Mouse (Mus musculus) cerebral cortex, adult 2 months (tissue): ENCODE data around the gene Pck1.

Source experiments
- WGBS: fragments of 180-500 bp; shearing (Covaris S2); methylation state at CpG from one replicate; pipeline ENCODE4 v1.1.7; 2018; 5-methylcytosine and 5-hydroxymethylcytosine counted together

Pck1 gene

GRCm38 (mm10) chr2:173152436-173153151 is at the start of gene Pck1:
Gene Pck1 (plus strand): TSS chr2:173153048.
- 83% methylated on average over 13 of the region's 13 CpGs for WGBS

GRCm38 (mm10) chr2:173106409-173106808 is 46.4 kb upstream of the Pck1 start:
- 88% methylated on average over 9 of the region's 9 CpGs for WGBS

- WGBS: 19% methylated on average over 14 of the region's 14 CpGs
Measured at GRCm38 (mm10) chr2:173106889-173107785, 45.7 kb upstream of the Pck1 start.

- WGBS: 86% methylated on average over 6 of the region's 6 CpGs
Measured at GRCm38 (mm10) chr2:173108509-173109190, 44.2 kb upstream of the Pck1 start.

- WGBS: 96% methylated on average over 7 of the region's 7 CpGs
Measured at GRCm38 (mm10) chr2:173109510-173109909, 43.3 kb upstream of the Pck1 start.

- WGBS: 89% methylated on average over 9 of the region's 9 CpGs
Measured at GRCm38 (mm10) chr2:173110571-173110970, 42.3 kb upstream of the Pck1 start.

- WGBS: 59% methylated on average over 3 of the region's 3 CpGs
Measured at GRCm38 (mm10) chr2:173113796-173114195, 39.1 kb upstream of the Pck1 start.

GRCm38 (mm10) chr2:173119023-173119944 is 33.6 kb upstream of the Pck1 start, which contains the start of gene Ctcfl:
Gene Ctcfl (minus strand): TSS chr2:173119525.
- WGBS: 87% methylated on average over 35 of the region's 35 CpGs

GRCm38 (mm10) chr2:173120117-173120516 is 32.7 kb upstream of the Pck1 start:
- 74% methylated on average over 4 of the region's 4 CpGs for WGBS

- 86% methylated on average over 7 of the region's 7 CpGs for WGBS
Measured at GRCm38 (mm10) chr2:173124022-173124735, 28.7 kb upstream of the Pck1 start.

- WGBS: 80% methylated on average over 4 of the region's 4 CpGs
Measured at GRCm38 (mm10) chr2:173126386-173126785, 26.5 kb upstream of the Pck1 start.

- 80% methylated on average over 2 of the region's 2 CpGs for WGBS
Measured at GRCm38 (mm10) chr2:173129111-173129510, 23.7 kb upstream of the Pck1 start.

GRCm38 (mm10) chr2:173132262-173132661 is 20.6 kb upstream of the Pck1 start:
- 90% methylated on average over 13 of the region's 13 CpGs for WGBS

GRCm38 (mm10) chr2:173132794-173133300 is 20.0 kb upstream of the Pck1 start:
- WGBS: 88% methylated on average over 8 of the region's 8 CpGs

- 85% methylated on average over 9 of the region's 9 CpGs for WGBS
Measured at GRCm38 (mm10) chr2:173134695-173135094, 18.2 kb upstream of the Pck1 start.

- WGBS: 49% methylated on average over 15 of the region's 15 CpGs
Measured at GRCm38 (mm10) chr2:173138323-173139239, 14.3 kb upstream of the Pck1 start.

GRCm38 (mm10) chr2:173143611-173144010 is 9.2 kb upstream of the Pck1 start:
- WGBS: 39% methylated on average over 11 of the region's 11 CpGs

GRCm38 (mm10) chr2:173145808-173146207 is 7.0 kb upstream of the Pck1 start:
- 82% methylated on average over 3 of the region's 3 CpGs for WGBS

GRCm38 (mm10) chr2:173146728-173147127 is 6.1 kb upstream of the Pck1 start:
- WGBS: 77% methylated on average over 6 of the region's 6 CpGs
